Mouse (Mus musculus): ENCODE results near the gene Epn1. TPM values are rescaled to one million over a fixed set of nuclear protein-coding genes. Genes with fewer than 3 reads are reported as not detected.

Gene Epn1
- total and polyA plus RNA-seq, 3 experiments: 75.5 to 147 TPM; not detected in 1

DNA sequence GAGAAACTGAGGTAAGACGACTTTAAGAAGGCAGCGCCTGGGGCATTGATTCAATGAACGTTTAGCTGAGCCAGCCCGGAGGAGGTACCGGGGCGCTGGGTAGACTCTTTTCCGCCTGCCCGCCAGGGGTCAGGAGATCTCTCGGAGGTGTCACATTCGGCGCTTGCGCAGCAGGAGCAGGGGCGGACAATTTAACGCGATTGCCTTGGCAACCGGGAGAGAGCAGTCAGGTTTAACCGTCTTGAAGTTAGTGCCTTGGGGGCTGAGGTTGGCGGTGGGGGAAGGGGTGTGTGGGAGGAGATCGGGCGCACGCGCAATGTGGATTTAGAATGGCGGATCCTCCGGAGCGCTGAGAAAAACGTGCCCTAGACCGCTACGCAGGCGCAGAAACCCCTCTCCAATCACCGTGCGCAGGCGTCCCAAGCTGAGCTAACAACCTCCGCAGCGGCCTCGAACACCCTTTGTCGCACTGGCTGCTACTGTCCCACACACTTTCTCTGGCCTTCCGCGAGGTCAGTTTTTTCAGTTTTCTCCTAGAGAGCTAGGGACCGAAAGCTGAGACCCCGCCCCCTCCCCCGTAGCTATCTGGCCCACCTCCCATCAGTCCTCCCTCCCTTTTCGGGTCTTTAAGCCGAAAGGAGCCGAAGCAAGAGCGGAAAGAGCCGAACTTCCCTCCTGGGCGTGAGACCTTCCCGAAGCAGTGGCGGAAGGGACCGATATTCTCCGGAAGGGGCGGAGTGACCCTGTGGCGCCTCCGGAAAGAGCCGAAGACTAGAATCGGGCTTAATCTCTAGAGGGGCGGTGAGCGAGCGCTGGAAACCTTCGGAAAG lies 18.9 kb upstream of the Epn1 start (continued):
- TF ChIP-seq HCFC1 (IDR thresholded peaks at IDR 0.05; ENCODE audit: low read depth, low read length) (0 out of 2 replicates have a peak, but pooled peaks have one; percentile 65), NRF1 (IDR thresholded peaks at IDR 0.05; ENCODE audit: insufficient read depth, low read depth, low read length, poor library complexity, severe bottlenecking) (peak; percentile 92), EP300 (IDR thresholded peaks at IDR 0.05; ENCODE audit: low read depth in 1 of 2, low read length in 2 of 2) (peak in 1 of 2 experiments; percentile 37; a peak in 2 of 4 replicates), UBTF (IDR thresholded peaks at IDR 0.05; ENCODE audit: borderline replicate concordance, insufficient read depth, low read depth, low read length) (0 out of 2 replicates have a peak, but pooled peaks have one; percentile 55), TAL1 (IDR thresholded peaks at IDR 0.05; ENCODE audit: low read length) (no peak), MEF2A (IDR thresholded peaks at IDR 0.05; ENCODE audit: extremely low read depth, insufficient replicate concordance, low read depth, low read length, poor library complexity, severe bottlenecking) (no peak), USF2 (IDR thresholded peaks at IDR 0.05; ENCODE audit: borderline replicate concordance in 1 of 2, insufficient read depth in 1 of 2, low read depth in 1 of 2, low read length in 2 of 2) (no peak), MYB (IDR thresholded peaks at IDR 0.05; ENCODE audit: low read depth, low read length) (peak; percentile 61; the same call in 1 of the 2 replicates), TCF12 (IDR thresholded peaks at IDR 0.05; ENCODE audit: low read depth, low read length) (peak; percentile 53), MXI1 (IDR thresholded peaks at IDR 0.05; ENCODE audit: low read depth, low read length) (peak; percentile 88), JUND (IDR thresholded peaks at IDR 0.05; ENCODE audit: low read depth, low read length) (no peak), MAX (IDR thresholded peaks at IDR 0.05; ENCODE audit: low read length) (peak; percentile 66), BHLHE40 (IDR thresholded peaks at IDR 0.05; ENCODE audit: borderline replicate concordance, low read depth, low read length) (peak; percentile 74), GATA1 (IDR thresholded peaks at IDR 0.05; ENCODE audit: low read depth, low read length) (no peak), SMC3 (IDR thresholded peaks at IDR 0.05; ENCODE audit: low read depth, low read length) (peak; percentile 41; the same call in 1 of the 2 replicates), POLR2AphosphoS2 (IDR thresholded peaks at IDR 0.05; ENCODE audit: low read length) (no peak; the same call in 1 of the 2 replicates), ETS1 (IDR thresholded peaks at IDR 0.05; ENCODE audit: low read depth, low read length) (peak; percentile 25), CTCF (IDR thresholded peaks at IDR 0.05 in 2 of 3, conservative IDR thresholded peaks at IDR 0.05 in 1 of 3; ENCODE audit: control insufficient read depth in 1 of 3, insufficient read depth in 1 of 3, low read depth in 2 of 3, low read length in 3 of 3, poor library complexity in 1 of 3, severe bottlenecking in 1 of 3) (peak in 2 of 3 experiments; percentile 69 to 72; a peak in 5 of 6 replicates)

DNA sequence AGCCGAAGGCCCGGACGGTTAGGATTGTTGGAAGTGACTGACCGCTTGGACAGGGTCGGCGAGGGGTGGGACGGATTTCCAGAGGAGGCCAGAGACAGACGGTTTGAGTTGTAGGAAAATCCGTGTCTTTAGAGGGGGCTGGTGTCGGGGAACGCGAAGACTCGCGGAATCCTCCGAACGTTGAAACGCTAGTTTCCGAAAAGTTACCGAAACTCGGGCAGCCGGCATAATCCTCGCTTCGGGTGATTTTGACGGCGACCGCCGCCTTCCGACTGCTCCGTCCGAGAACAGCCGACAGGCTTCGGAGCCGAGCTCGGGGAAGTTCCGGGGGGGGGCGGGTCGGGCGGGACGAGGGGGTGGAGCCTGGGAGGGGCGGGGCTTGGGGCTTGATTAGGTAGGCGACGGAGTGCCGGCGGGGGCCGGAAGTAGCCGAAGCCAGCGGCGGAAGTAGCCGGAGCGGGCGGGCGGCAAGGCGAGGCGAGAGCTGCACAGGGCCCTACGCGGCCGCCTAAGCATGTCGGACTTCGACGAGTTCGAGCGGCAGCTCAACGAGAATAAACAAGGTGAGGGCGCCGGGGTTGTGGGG lies 18.2 kb upstream of the Epn1 start, which contains the start of gene U2af2:
Gene U2af2 (plus strand): TSS at position 370 of the 586 bp plus-strand sequence.
- peak within 1 kb of the TSS; percentile 89 to 93 for H3K4me3 ChIP-seq (ENCODE audit: control insufficient read depth in 1 of 2, insufficient read depth in 1 of 2, low read depth in 2 of 2, low read length in 2 of 2)
- peaks cover 8 to 30% of the 10 kb centered on the region in 2 experiments for H3K36me3 ChIP-seq (ENCODE audit: control insufficient read depth in 1 of 2, insufficient read depth in 2 of 2, low read length in 2 of 2)
- peaks cover 2 to 22% of the 10 kb centered on the region in 2 experiments for H3K4me1 ChIP-seq (ENCODE audit: control insufficient read depth in 1 of 2, insufficient read depth in 2 of 2, low read length in 2 of 2)
- TF ChIP-seq POLR2AphosphoS2 (IDR thresholded peaks at IDR 0.05; ENCODE audit: low read length) (peak; percentile 16; the same call in 1 of the 2 replicates), USF1 (IDR thresholded peaks at IDR 0.05; ENCODE audit: low read depth, low read length) (no peak), CHD2 (IDR thresholded peaks at IDR 0.05; ENCODE audit: low read length) (no peak), TAL1 (IDR thresholded peaks at IDR 0.05; ENCODE audit: low read length) (no peak), SIN3A (IDR thresholded peaks at IDR 0.05; ENCODE audit: low read length) (peak; percentile 65; the same call in 1 of the 2 replicates), KAT2A (conservative IDR thresholded peaks at IDR 0.05; ENCODE audit: low read depth, low read length) (no peak), CTCF (IDR thresholded peaks at IDR 0.05 in 2 of 3, conservative IDR thresholded peaks at IDR 0.05 in 1 of 3; ENCODE audit: control insufficient read depth in 1 of 3, insufficient read depth in 1 of 3, low read depth in 2 of 3, low read length in 3 of 3, poor library complexity in 1 of 3, severe bottlenecking in 1 of 3) (no peak), ELF1 (IDR thresholded peaks at IDR 0.05; ENCODE audit: low read depth, low read length) (peak; percentile 37; the same call in 1 of the 2 replicates), CHD1 (IDR thresholded peaks at IDR 0.05; ENCODE audit: low read depth, low read length) (0 out of 2 replicates have a peak, but pooled peaks have one; percentile 75), GATA1 (IDR thresholded peaks at IDR 0.05; ENCODE audit: low read depth, low read length) (no peak), NELFE (IDR thresholded peaks at IDR 0.05; ENCODE audit: low read depth, low read length) (peak; percentile 39; the same call in 1 of the 2 replicates), MAZ (IDR thresholded peaks at IDR 0.05; ENCODE audit: low read depth, low read length) (peak; percentile 49; the same call in 1 of the 2 replicates), RCOR1 (IDR thresholded peaks at IDR 0.05; ENCODE audit: low read depth, low read length) (no peak), MYB (IDR thresholded peaks at IDR 0.05; ENCODE audit: low read depth, low read length) (no peak), POLR2A (IDR thresholded peaks at IDR 0.05; ENCODE audit: control insufficient read depth in 1 of 2, insufficient read depth in 1 of 2, low read depth in 1 of 2, low read length in 2 of 2, poor library complexity in 1 of 2) (peak in 1 of 2 experiments; percentile 76; a peak in 3 of 4 replicates)
- no peaks in the 10 kb centered on the region for H3K27me3 ChIP-seq (ENCODE audit: control insufficient read depth in 1 of 2, insufficient read depth in 2 of 2, low read length in 2 of 2)
- H3K27ac ChIP-seq (ENCODE audit: control insufficient read depth, low read depth, low read length): peak within 1 kb of the TSS; percentile 99
- H3K79me2 ChIP-seq (ENCODE audit: control insufficient read depth, insufficient read depth, low read length, poor library complexity): peaks cover 49% of the 10 kb centered on the region
- H3K9me3 ChIP-seq (replicated peaks; ENCODE audit: insufficient read depth, low read length): no peaks in the 10 kb centered on the region
- DNase-seq (ENCODE audit: low read depth, low spot score): peak; percentile 94
- peak within 1 kb of the TSS; percentile 98 for H3K9ac ChIP-seq (ENCODE audit: control insufficient read depth, low read depth, low read length, poor library complexity, severe bottlenecking)

Data from MEL (cell line).